ENCODE assay signal across 22 mouse cellular contexts in the genomic region with DNA sequence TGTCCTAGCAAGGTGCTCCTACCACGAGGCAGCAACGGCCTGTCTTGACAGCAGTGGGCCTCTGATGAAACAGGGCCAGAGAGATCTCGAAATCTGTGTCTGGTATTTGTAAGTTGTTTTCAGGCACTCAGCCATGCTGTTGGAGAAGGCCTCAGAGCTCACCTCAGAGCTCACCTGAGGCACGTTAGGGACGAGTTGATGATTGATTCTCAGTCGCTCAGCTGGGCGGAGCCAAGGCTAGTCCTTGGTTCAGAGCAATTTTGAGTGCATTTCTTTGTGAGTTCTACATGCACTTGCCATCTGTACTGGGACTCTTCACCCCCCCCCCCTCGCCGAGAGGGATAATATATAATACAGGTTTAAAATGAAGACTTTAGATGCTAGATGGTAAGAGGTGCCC. TPM values are rescaled to one million over a fixed set of nuclear protein-coding genes. Genes with fewer than 3 reads are reported as not detected.
DNase-seq lines count a peak whose midpoint lies in the region; ATAC-seq and TF ChIP-seq lines count a peak whose summit lies in the region.
"Had no signal": no experiment of that assay in that cellular context is flagged by ENCODE, and none has a peak within 500 bp of the region (broad histone marks: within the 10 kb centered on the region; RNA-seq: fewer than 3 reads in every experiment).

No protein-coding gene starts in this region.

- 79% methylated on average over 9 of the region's 9 CpGs for WGBS in kidney, embryonic 16.5 days
- WGBS in lung, postnatal 0 days, result 80% methylated on average over 9 of the region's 9 CpGs

- no peak overlapping the region for H3K4me2 ChIP-seq in kidney, embryonic 16.5 days (replicated peaks; ENCODE audit: low read depth, low read length)
- no peak overlapping the region for H3K4me2 ChIP-seq in lung, postnatal 0 days (replicated peaks; ENCODE audit: low read depth, low read length)
- H3K4me2 ChIP-seq: embryonic facial prominence, embryonic 13.5 days; embryonic facial prominence, embryonic 15.5 days; forebrain, embryonic 12.5 days had no signal

- H3K9ac ChIP-seq in kidney, embryonic 16.5 days (replicated peaks; ENCODE audit: low read length), result no peak overlapping the region
- H3K9ac ChIP-seq in lung, postnatal 0 days (replicated peaks; ENCODE audit: low read depth), result no peak overlapping the region
- H3K9ac ChIP-seq: embryonic facial prominence, embryonic 13.5 days; embryonic facial prominence, embryonic 15.5 days; forebrain, embryonic 12.5 days had no signal

- H3K36me3 ChIP-seq in kidney, embryonic 16.5 days (ENCODE audit: insufficient read depth, low read length), result no peaks in the 10 kb centered on the region
- H3K36me3 ChIP-seq in lung, postnatal 0 days (ENCODE audit: insufficient read depth, low read length), result no peaks in the 10 kb centered on the region
- H3K36me3 ChIP-seq: embryonic facial prominence, embryonic 13.5 days; embryonic facial prominence, embryonic 15.5 days; forebrain, embryonic 12.5 days had no signal

- TF ChIP-seq CTCF in lung, postnatal 0 days (IDR thresholded peaks at IDR 0.05), result no peak

- TF ChIP-seq EP300 in lung, postnatal 0 days (IDR thresholded peaks at IDR 0.05), result no peak

- no peak overlapping the region for H3K27ac ChIP-seq in kidney, embryonic 16.5 days (ENCODE audit: low read length)
- H3K27ac ChIP-seq in lung, postnatal 0 days (ENCODE audit: low read length), result no peak overlapping the region
- H3K27ac ChIP-seq: embryonic facial prominence, embryonic 13.5 days; embryonic facial prominence, embryonic 15.5 days; forebrain, embryonic 10.5 days; forebrain, embryonic 12.5 days had no signal

- no peaks in the 10 kb centered on the region for H3K9me3 ChIP-seq in kidney, embryonic 16.5 days (ENCODE audit: low read length)
- no peaks in the 10 kb centered on the region for H3K9me3 ChIP-seq in lung, postnatal 0 days (ENCODE audit: low read length)
- H3K9me3 ChIP-seq: embryonic facial prominence, embryonic 13.5 days; embryonic facial prominence, embryonic 15.5 days; forebrain, embryonic 10.5 days; forebrain, embryonic 12.5 days had no signal

- no peak overlapping the region for H3K4me3 ChIP-seq in kidney, embryonic 16.5 days (ENCODE audit: low read length)
- H3K4me3 ChIP-seq in lung, postnatal 0 days (ENCODE audit: low read depth, low read length), result no peak overlapping the region
- H3K4me3 ChIP-seq: embryonic facial prominence, embryonic 13.5 days; embryonic facial prominence, embryonic 15.5 days; erythroblast, embryonic 14.5 days; forebrain, embryonic 10.5 days; forebrain, embryonic 12.5 days had no signal

- H3K27me3 ChIP-seq in kidney, embryonic 16.5 days (ENCODE audit: insufficient read depth, low read length), result no peaks in the 10 kb centered on the region
- no peaks in the 10 kb centered on the region for H3K27me3 ChIP-seq in lung, postnatal 0 days (replicated peaks; ENCODE audit: insufficient read depth, low read length)
- H3K27me3 ChIP-seq: embryonic facial prominence, embryonic 13.5 days; embryonic facial prominence, embryonic 15.5 days; forebrain, embryonic 12.5 days had no signal

- DNase-seq in kidney, adult 11 months, result peak; percentile 39
- DNase-seq in kidney, adult 8-10 months, result peak; percentile 38 to 57
- DNase-seq in kidney, postnatal 4 days, result no peak
- no peak for DNase-seq in lung, postnatal 0 days (ENCODE audit: low spot score)
- DNase-seq in lung, postnatal 4 days, result no peak
- DNase-seq: adrenal gland, adult 2 months; adrenal gland, postnatal 10 days; adrenal gland, postnatal 25 days; cerebellum, adult 11 months; cerebellum, adult 18-20 months; cerebellum, adult 8-10 months; cerebellum, postnatal 10 days; embryo, embryonic 11 days had no signal

- H3K4me1 ChIP-seq in kidney, embryonic 16.5 days (ENCODE audit: insufficient read depth, low read length), result peaks cover 14% of the 10 kb centered on the region; the same call in 1 of the 2 replicates
- peaks cover 6% of the 10 kb centered on the region; the same call in 1 of the 2 replicates for H3K4me1 ChIP-seq in lung, postnatal 0 days (ENCODE audit: insufficient read depth, low read depth, low read length)

- no peak for ATAC-seq in kidney, embryonic 16.5 days (ENCODE audit: low FRiP score, low TSS enrichment)
- peak; percentile 18; the same call in 1 of the 2 replicates for ATAC-seq in lung, postnatal 0 days
- no peak for ATAC-seq in monocyte, adult 5-6 weeks (replicated peaks; ENCODE audit: insufficient number of reproducible peaks, low FRiP score, low TSS enrichment, poor library complexity, severe bottlenecking)
- ATAC-seq: forebrain, embryonic 14.5 days; forebrain, embryonic 16.5 days had no signal

RNA-seq across cellular contexts. Expression of gene Tspan5, which starts 21.9 kb away (rescaled TPM):
- polyA plus RNA-seq in kidney, embryonic 16.5 days (2015; fragmentation: Nextera tagmentation; extraction: Ambion mirVana), result 22.8 and 24.1 TPM in 2 replicates
- 33.0 and 35.0 TPM in 2 replicates for polyA plus RNA-seq in lung, postnatal 0 days (2015; fragmentation: Nextera tagmentation; extraction: Ambion mirVana)
- 20.4 to 46.2 TPM (median 20.5 TPM) in 3 replicates for total RNA-seq in monocyte, adult 5-6 weeks (2017)

Comparison
In these comparisons a context has a peak if more than half of its experiments do, and no peak if none do; other contexts are left out.
1. DNase-seq: peak in kidney, adult 11 months (single experiment) and kidney, adult 8-10 months (2 of 2); none in kidney, postnatal 4 days (0 of 2), lung, postnatal 0 days (single experiment) and lung, postnatal 4 days (0 of 2).